Mouse (Mus musculus) ES-Bruce4 (cell line): ENCODE measurements around the gene Rgcc.

ENCODE experiments used
- CTCF ChIP-seq: IDR thresholded peaks from one replicate; pipeline ENCODE4 v1.8.1; 2011; ENCODE audit warnings: low read depth, low read length
- EP300 ChIP-seq: IDR thresholded peaks from 2 replicates; pipeline ENCODE4 v1.6.1; 2011; ENCODE audit warnings: low read depth, low read length; ENCODE audit not compliant: insufficient read depth

- TF ChIP-seq EP300: no peak
- TF ChIP-seq CTCF: no peak
These were observed 3.0 kb downstream of the Rgcc start for GRCm38 (mm10) chr14:79298314-79298992.
